Mouse (Mus musculus): Measurements from ENCODE around the gene Trmo. TPM values are rescaled to one million over a fixed set of nuclear protein-coding genes. Genes with fewer than 3 reads are reported as not detected.

The Trmo gene
- polyA plus RNA-seq (2015; fragmentation: Nextera tagmentation; extraction: Ambion mirVana): 7.8 and 8.7 TPM in 2 replicates

DNA sequence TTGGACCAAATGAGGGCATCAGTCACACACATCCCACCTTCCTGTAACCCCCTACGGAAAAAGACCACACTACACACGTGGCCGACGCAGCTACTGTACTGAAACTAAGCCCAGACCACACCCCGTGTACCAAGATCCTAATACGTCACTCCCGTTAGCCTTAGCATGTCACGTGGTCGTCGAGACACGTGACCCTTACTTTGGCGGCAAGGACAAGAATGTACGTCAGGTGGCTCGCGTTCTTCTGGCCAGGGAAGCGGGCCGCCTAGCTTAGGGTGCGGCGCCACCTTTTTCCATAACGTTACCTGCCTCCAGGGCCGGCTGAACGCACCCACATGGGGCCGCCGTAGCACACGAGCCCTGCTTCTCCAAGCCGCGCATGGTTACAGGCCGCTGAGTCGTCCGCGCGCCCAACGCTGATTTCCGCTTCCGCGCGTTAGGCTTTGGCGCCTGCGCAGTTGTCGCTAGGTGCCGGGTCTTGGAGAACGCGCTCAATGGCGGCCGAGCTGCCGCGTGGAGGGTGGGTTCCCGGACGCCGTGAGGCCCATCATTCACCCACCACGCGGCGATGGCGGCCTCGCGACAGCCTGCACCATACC lies at the start of gene Trmo:
Trmo (minus strand) TSS at position 425 of the 599 bp plus-strand sequence.
- peak; percentile 93 for ATAC-seq (replicated peaks; ENCODE audit: insufficient number of reproducible peaks, insufficient read depth, low FRiP score, low read depth)
- under 1% methylated on average over 56 of the region's 56 CpGs for WGBS
- no peaks in the 10 kb centered on the region for H3K27me3 ChIP-seq
- H3K9ac ChIP-seq: peak within 1 kb of the TSS; percentile 87
- H3K36me3 ChIP-seq: peaks cover 16% of the 10 kb centered on the region; the same call in 1 of the 2 replicates
- H3K4me3 ChIP-seq: peak within 1 kb of the TSS; percentile 74
- peak within 1 kb of the TSS; percentile 70 for H3K4me2 ChIP-seq
- H3K9me3 ChIP-seq (replicated peaks): no peaks in the 10 kb centered on the region
- H3K4me1 ChIP-seq (replicated peaks): peaks cover 6% of the 10 kb centered on the region; the same call in 1 of the 2 replicates
- H3K27ac ChIP-seq: peak within 1 kb of the TSS; percentile 95

DNA sequence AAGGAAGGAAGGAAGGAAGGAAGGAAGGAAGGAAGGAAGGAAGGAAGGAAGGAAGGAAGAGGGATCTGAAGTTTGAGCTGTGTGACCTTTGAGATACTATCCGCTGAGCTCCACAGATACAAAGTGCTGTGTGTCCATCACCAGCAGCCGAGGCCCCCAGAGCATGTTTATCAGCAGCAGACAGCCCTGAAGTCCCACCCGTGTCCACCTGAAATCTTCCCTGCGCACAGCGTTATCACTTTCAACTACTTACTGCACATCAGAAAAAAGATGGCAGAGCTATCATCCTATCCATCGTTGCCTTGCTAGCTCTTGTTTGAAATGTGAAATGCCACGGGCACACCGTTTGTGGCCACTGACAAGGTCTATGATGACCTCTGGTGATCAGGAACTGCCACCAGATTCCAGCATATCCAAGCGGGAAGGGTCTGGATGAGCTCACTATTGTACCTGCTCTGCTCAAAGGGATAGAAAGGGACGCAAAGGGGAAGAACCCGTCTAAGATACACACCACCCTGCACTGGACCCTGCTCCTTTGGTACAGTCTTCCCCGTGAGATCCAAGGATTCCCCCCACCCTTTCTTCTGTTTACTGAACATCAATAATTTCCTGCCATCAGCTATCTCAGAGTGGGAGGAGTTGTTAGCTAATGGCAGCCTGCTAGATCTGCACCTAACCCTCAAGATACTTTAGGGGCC lies 43.3 kb upstream of the Trmo start:
- Histone ChIP-seq H3K9ac (no peak overlapping the region), H3K36me3 (no peaks in the 10 kb centered on the region), H3K27ac (no peak overlapping the region), H3K27me3 (no peaks in the 10 kb centered on the region), H3K9me3 (replicated peaks) (no peaks in the 10 kb centered on the region), H3K4me2 (no peak overlapping the region), H3K4me3 (no peak overlapping the region), H3K4me1 (replicated peaks) (no peaks in the 10 kb centered on the region)
- 75% methylated on average over 12 of the region's 12 CpGs for WGBS
- ATAC-seq (replicated peaks; ENCODE audit: insufficient number of reproducible peaks, insufficient read depth, low FRiP score, low read depth): no peak

DNA sequence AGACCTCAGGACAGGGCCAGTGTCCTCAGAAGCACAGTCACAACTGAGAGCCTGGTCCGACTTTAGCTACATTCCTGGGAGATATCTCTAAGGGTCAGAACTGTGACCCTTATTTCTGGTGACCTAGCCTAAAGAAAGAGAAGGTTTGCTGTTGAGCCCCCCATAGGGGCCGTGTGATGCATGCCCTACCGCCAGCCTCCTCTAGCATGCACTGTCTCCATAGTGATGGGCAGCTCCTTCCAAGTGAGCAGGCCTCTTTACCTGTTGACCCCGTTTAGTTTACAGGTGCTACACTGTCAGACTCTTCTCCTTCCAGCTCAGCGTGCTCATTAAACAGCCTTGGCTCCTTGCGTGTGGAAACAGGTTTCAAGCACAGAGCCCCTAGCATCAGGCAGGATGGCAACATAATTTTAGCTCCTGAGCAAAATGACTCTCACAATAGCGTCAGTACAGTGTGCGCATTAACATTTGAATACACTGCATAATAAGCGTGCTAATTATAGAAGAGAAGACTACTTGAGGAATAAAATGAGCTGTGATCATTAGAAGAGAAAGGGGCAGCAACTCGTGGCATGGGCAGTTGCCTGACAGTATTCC lies 39.8 kb upstream of the Trmo start:
- 59% methylated on average over 10 of the region's 10 CpGs for WGBS
- H3K4me3 ChIP-seq: no peak overlapping the region

DNA sequence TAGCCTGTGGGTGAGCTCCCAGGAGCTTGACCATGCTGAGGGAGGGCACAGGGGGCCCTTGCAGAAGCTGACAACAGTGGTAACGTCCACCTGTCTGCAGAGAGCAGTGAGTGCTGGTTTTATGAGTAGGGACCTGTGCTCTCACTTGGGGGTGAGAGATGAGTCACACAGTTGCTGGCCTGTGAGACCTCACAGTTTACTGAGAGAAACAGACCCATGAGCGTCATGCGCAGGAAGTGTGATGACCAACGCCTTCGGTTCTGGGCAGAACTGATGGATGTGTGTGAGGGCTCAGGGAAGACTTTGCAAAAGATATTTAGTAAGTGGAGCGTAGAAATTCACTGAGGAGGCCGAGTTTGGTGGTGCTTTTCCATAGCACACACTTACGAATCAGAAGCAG lies 33.4 kb upstream of the Trmo start:
- peaks cover 3% of the 10 kb centered on the region; the same call in 1 of the 2 replicates for H3K27me3 ChIP-seq
- 73% methylated on average over 8 of the region's 8 CpGs for WGBS
- no peak overlapping the region for H3K4me2 ChIP-seq
- no peaks in the 10 kb centered on the region for H3K36me3 ChIP-seq
- H3K4me3 ChIP-seq: no peak overlapping the region
- H3K9ac ChIP-seq: no peak overlapping the region
- no peak for ATAC-seq (replicated peaks; ENCODE audit: insufficient number of reproducible peaks, insufficient read depth, low FRiP score, low read depth)
- no peaks in the 10 kb centered on the region for H3K4me1 ChIP-seq (replicated peaks)
- no peak overlapping the region for H3K27ac ChIP-seq
- H3K9me3 ChIP-seq (replicated peaks): no peaks in the 10 kb centered on the region

More for the DNA sequence above, 39.8 kb upstream of the Trmo start:
- no peaks in the 10 kb centered on the region for H3K4me1 ChIP-seq (replicated peaks)
- H3K9ac ChIP-seq: no peak overlapping the region
- no peaks in the 10 kb centered on the region for H3K9me3 ChIP-seq (replicated peaks)
- ATAC-seq (replicated peaks; ENCODE audit: insufficient number of reproducible peaks, insufficient read depth, low FRiP score, low read depth): no peak
- peaks cover 3% of the 10 kb centered on the region; the same call in 1 of the 2 replicates for H3K27me3 ChIP-seq
- H3K36me3 ChIP-seq: no peaks in the 10 kb centered on the region
- no peak overlapping the region for H3K27ac ChIP-seq
- H3K4me2 ChIP-seq: no peak overlapping the region

DNA sequence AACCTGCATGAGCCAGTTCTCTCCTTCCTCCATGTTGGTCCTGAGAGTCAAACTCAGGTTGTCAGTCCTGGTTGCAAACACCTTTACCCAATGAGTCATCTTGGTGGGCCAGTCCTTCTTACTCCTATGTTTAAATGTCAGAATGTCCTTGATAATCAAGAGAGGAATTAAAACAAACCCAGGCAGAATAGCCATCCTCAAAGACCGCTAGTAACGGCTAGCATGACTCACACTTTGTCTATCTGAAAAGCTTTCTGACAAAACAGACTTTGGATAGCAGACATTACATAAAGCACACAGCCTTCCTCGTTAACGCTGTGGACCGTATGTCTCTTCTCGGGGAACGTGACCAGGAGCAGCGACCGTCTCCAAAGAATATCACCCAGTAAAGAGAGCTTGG lies 29.6 kb upstream of the Trmo start:
- no peaks in the 10 kb centered on the region for H3K4me1 ChIP-seq (replicated peaks)
- H3K27me3 ChIP-seq: no peaks in the 10 kb centered on the region
- no peak overlapping the region for H3K27ac ChIP-seq
- WGBS: 63% methylated on average over 9 of the region's 9 CpGs
- H3K9me3 ChIP-seq (replicated peaks): no peaks in the 10 kb centered on the region
- no peak overlapping the region for H3K4me2 ChIP-seq
- no peaks in the 10 kb centered on the region for H3K36me3 ChIP-seq
- H3K4me3 ChIP-seq: no peak overlapping the region
- no peak for ATAC-seq (replicated peaks; ENCODE audit: insufficient number of reproducible peaks, insufficient read depth, low FRiP score, low read depth)
- no peak overlapping the region for H3K9ac ChIP-seq

DNA sequence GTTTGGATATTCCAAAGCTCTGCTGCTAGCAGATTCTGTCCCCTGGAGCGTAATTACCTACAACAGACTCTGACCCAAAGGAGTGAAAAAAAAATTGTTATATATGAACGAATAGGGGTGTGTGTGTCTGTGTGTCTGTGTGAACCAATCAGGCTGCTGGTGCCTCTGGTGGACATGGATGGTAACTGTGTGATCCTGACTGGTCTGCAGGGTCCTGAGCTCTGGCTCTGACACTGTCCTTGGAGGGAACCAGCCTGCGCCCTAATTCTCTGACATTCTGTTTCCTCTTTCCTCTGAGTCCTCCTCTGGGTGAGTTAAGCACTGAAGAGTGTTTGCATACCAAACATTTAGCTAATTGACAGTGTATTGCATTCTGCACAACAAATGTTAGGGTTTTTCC lies 28.3 kb upstream of the Trmo start:
- Histone ChIP-seq H3K27ac (no peak overlapping the region), H3K9ac (no peak overlapping the region), H3K36me3 (no peaks in the 10 kb centered on the region), H3K27me3 (no peaks in the 10 kb centered on the region), H3K4me2 (no peak overlapping the region), H3K4me1 (replicated peaks) (no peaks in the 10 kb centered on the region), H3K4me3 (no peak overlapping the region), H3K9me3 (replicated peaks) (no peaks in the 10 kb centered on the region)
- WGBS: 48% methylated on average over 3 of the region's 3 CpGs
- no peak for ATAC-seq (replicated peaks; ENCODE audit: insufficient number of reproducible peaks, insufficient read depth, low FRiP score, low read depth)

DNA sequence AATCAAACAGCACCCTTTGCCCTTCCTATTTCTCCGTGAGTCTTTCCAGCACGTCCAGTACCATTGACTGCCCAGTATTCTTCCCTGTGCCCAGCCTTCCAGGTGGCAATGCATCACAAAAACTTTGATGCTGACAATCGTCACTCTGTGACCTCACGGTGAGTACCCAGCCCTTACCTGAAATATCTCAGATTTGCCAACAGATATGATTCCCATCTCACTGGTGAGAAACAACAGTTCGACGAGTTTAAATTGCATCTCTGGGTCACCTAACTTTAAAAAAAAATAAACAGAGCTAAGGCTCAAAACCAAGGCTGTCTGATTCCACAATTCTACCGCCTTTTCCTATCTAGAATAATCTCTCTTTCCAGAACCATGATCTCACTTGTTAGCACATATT lies 24.2 kb upstream of the Trmo start, which contains the start of gene Hemgn:
Hemgn (minus strand) TSS at position 101 of the 400 bp plus-strand sequence.
- ATAC-seq (replicated peaks; ENCODE audit: insufficient number of reproducible peaks, insufficient read depth, low FRiP score, low read depth): no peak
- H3K27me3 ChIP-seq: no peaks in the 10 kb centered on the region
- no peak within 1 kb of the TSS for H3K27ac ChIP-seq
- H3K4me3 ChIP-seq: no peak within 1 kb of the TSS
- H3K9me3 ChIP-seq (replicated peaks): no peaks in the 10 kb centered on the region
- H3K9ac ChIP-seq: no peak within 1 kb of the TSS
- H3K36me3 ChIP-seq: no peaks in the 10 kb centered on the region
- no peak within 1 kb of the TSS for H3K4me2 ChIP-seq
- H3K4me1 ChIP-seq (replicated peaks): no peaks in the 10 kb centered on the region
- WGBS: 71% methylated on average over 7 of the region's 7 CpGs

DNA sequence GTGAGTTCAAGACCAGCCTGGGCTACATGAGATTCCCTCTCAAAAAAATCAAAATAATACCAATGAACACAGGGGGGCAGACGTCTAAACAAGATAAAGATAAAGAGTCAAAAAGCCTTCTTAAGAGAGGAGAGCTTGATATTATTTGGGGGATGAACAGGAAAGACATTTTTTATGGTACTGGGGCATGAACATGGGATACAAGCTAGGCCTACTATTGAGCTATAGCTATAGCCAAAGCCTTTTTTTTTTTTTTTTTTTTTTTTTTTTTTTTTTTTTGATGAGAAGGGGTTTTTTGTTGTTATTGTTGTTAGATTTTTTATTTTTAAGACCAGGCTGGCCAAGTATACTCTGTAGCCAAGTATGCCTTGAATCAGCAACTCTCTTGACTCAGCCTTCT lies 22.9 kb upstream of the Trmo start:
- no peak overlapping the region for H3K4me2 ChIP-seq
- WGBS: 63% methylated on average over 1 of the region's 1 CpGs
- H3K4me1 ChIP-seq (replicated peaks): no peaks in the 10 kb centered on the region
- H3K27ac ChIP-seq: no peak overlapping the region
- H3K9ac ChIP-seq: no peak overlapping the region
- H3K4me3 ChIP-seq: no peak overlapping the region
- H3K9me3 ChIP-seq (replicated peaks): no peaks in the 10 kb centered on the region
- ATAC-seq (replicated peaks; ENCODE audit: insufficient number of reproducible peaks, insufficient read depth, low FRiP score, low read depth): no peak
- no peaks in the 10 kb centered on the region for H3K36me3 ChIP-seq
- H3K27me3 ChIP-seq: no peaks in the 10 kb centered on the region

DNA sequence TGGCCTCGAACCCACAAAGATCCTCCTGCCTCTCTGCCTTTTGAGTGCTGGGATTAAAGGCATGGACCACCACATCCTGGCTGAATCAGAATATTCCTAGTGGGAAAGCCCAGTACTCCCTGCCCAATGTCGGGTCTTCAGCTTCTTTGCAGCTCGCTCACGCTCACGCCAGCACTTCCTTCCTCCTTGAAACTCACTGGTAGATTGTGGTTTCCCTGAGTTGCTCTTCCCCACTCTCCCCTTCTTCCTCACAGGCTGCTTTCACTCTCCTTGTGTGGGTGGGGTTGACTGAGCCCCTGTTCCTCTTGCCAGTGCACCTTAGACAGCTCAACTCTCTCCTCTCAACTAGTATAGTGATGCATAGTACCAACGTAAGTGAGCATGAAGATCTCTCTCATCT lies 22.3 kb upstream of the Trmo start:
- H3K4me2 ChIP-seq: no peak overlapping the region
- no peak overlapping the region for H3K4me3 ChIP-seq
- no peak overlapping the region for H3K27ac ChIP-seq
- no peak for ATAC-seq (replicated peaks; ENCODE audit: insufficient number of reproducible peaks, insufficient read depth, low FRiP score, low read depth)
- WGBS: 66% methylated on average over 6 of the region's 6 CpGs
- H3K9me3 ChIP-seq (replicated peaks): no peaks in the 10 kb centered on the region
- no peaks in the 10 kb centered on the region for H3K4me1 ChIP-seq (replicated peaks)
- no peak overlapping the region for H3K9ac ChIP-seq
- no peaks in the 10 kb centered on the region for H3K27me3 ChIP-seq
- no peaks in the 10 kb centered on the region for H3K36me3 ChIP-seq

DNA sequence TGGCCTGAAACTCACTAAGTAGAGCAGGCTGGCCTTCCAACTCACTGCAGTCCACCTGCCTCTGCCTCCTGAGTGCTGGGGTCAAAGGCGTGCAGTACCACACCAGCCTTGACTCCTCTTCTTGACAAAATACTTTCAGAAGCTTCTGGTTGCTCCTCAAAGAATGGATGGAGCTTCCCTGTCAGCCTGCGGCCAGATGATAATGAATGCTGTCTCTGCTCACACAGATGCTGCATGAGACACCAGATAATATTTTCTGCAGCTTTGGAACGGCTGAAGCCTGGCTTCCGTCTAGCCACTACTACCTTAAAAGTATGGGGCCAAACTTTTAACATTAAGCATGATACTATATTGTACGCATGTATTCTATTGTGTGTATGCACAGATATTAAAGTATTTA lies 21.4 kb upstream of the Trmo start:
- ATAC-seq (replicated peaks; ENCODE audit: insufficient number of reproducible peaks, insufficient read depth, low FRiP score, low read depth): no peak
- no peak overlapping the region for H3K4me2 ChIP-seq

DNA sequence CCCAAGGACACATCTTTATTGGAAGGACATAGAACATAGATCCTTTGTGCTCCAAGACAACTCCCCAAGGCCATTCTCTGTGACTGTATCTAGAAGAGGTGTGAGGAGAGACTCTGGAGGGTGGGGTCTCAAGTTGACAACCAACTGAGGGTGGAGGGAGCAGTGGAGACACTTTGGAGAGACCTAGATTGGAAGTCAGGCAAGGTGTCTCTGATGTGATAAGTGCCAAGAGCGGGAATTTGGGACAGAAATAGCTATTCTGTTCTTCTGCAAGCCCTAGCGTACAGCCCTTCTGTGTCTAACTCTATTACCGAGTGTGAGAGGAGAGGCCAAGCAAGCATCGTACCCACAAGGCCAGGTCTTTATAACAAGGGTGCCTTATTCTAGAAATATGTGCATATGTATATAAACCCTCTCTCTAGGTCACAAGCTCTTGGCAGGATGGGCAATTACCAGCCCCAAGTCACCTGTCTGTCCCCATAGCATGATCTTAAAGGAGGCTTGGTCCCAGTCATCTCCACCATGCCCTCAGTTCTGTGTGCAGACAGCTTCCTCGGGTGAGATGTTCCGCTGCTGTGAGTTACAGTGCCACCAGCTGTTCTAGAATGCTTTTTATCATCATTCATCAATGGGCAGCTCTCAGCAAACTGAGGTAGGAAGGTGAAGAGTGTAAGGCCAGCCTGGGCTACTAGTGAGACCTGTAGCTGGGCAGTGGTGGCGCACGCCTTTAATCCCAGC lies 17.9 kb upstream of the Trmo start:
- no peak overlapping the region for H3K9ac ChIP-seq
- H3K36me3 ChIP-seq: no peaks in the 10 kb centered on the region
- WGBS: 75% methylated on average over 8 of the region's 8 CpGs
- no peaks in the 10 kb centered on the region for H3K4me1 ChIP-seq (replicated peaks)
- no peaks in the 10 kb centered on the region for H3K9me3 ChIP-seq (replicated peaks)
- ATAC-seq (replicated peaks; ENCODE audit: insufficient number of reproducible peaks, insufficient read depth, low FRiP score, low read depth): no peak
- no peak overlapping the region for H3K4me2 ChIP-seq
- no peak overlapping the region for H3K27ac ChIP-seq
- no peaks in the 10 kb centered on the region for H3K27me3 ChIP-seq
- H3K4me3 ChIP-seq: no peak overlapping the region

More for the DNA sequence above, 21.4 kb upstream of the Trmo start:
- 80% methylated on average over 5 of the region's 5 CpGs for WGBS
- Histone ChIP-seq H3K9ac (no peak overlapping the region), H3K27ac (no peak overlapping the region), H3K27me3 (no peaks in the 10 kb centered on the region), H3K4me3 (no peak overlapping the region), H3K36me3 (no peaks in the 10 kb centered on the region), H3K4me1 (replicated peaks) (no peaks in the 10 kb centered on the region), H3K9me3 (replicated peaks) (no peaks in the 10 kb centered on the region)
